Mouse (Mus musculus) frontal cortex, adult (tissue): ENCODE results near the gene Vmn2r109.
"Not testable (repeated sequence)": the region's sequence is repeated elsewhere in the genome, so short reads cannot be mapped to it uniquely, and the experiment has no call there.

Source experiments
- ATAC-seq: cut with Nextera tagmentation; 2 replicates; pipeline ENCODE4 v1.9.2; 2017; ENCODE audit warnings: mild to moderate bottlenecking, moderate library complexity, mixed read lengths; ENCODE audit not compliant: low TSS enrichment

Gene Vmn2r109

DNA sequence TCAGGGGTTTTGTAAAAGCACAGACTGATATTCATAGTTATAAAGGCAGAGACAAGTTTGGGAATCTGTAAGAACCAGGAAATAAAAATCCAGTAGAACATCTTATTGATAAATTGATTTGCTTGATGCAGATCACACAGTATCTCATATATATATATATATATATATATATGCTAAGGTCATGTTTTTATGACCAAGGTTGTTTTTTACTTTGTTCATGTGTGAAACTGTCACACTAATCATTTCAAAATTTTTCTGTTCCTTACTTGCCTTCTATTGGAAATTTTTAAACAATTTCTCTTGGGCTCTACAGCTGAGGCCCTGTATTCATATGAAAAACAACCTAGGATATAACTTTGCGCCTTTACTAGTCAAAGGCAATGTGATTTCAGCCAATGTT is at the start of gene Vmn2r109:
Vmn2r109 (minus strand) TSS at position 101 of the 400 bp plus-strand sequence.
- ATAC-seq: no peak

DNA sequence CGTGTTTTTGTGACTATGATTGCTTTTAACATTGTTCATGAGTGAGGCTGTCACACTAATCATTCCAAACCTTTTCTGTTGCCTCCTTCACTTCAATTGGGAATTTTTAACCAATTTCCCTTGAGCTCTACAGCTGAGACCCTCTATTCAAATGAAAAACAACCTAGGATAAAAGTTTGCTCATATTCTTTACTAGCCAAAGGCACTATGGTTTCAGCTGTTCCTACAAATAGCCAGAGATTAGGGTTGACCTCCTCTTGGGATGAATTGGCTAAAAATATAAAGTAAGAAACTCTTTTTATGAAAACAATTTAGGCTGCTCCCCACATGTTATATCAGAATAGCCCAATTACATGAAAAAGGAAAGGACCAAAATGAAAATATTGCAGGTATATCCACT is 31.8 kb upstream of the Vmn2r109 start, which contains the start of gene Vmn2r110:
Vmn2r110 (minus strand) TSS at position 101 of the 400 bp plus-strand sequence.
- ATAC-seq: no peak

DNA sequence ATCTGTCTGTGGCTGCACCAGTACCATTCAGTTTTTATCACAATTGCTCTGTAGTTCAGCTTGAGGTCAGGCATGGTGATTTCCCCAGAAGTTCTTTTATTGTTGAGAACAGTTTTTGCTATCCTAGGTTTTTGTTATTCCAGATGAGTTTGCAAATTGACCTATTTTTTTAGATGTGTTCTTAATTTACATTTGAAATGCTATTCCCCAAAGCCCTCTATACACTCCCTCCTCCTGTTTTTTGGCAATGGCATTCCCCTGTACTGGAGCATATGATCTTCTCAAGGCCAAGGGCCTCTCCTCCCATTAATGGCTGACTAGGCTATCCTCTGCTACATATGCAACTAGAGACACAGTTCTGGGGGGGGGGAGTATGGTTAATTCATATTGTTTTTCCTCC is 56.3 kb downstream of the Vmn2r109 start:
- not testable (repeated sequence) for ATAC-seq

DNA sequence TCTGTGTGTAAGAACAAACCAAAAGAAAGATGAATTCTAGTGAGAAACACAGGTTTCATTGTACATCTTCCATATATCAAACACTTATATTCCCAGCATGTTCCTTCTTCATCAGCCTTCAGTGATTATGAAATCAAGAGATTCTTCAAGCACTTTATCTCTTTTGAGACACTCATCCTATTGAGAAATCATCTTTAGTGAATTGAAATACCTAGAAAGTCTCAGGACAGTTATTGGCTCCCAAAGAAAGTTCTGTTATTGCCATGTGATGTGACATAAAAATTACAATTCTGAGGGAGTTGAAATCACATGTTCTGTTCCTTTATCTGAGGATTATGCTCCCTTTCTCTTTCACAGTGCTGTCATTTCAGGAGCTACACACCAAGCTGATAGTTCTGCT is 66.7 kb downstream of the Vmn2r109 start, which contains the start of gene Vmn1r225:
Vmn1r225 (plus strand) TSS at position 301 of the 400 bp plus-strand sequence.
- no peak for ATAC-seq
